Mouse (Mus musculus) spleen, adult 2 months (tissue): ENCODE measurements at regions not wholly inside any gene's neighbourhood (a gene's known extent, or its start where the extent isn't known, plus 50 kb on each side); places are given as distances from the start of the nearest gene placed in this dataset.

Experiments used
- DNase-seq, 2 experiments: peaks; one replicate each; pipeline versions ENCODE4 v3.0.0 to v3.0.0-alpha.2; 2012 to 2021; ENCODE audit warnings: low spot score in 2 of 2, low read depth in 1 of 2
- H3K27ac ChIP-seq: fragments of 200-500 bp; 2 replicates; pipeline ENCODE4 v1.5.1; 2012; ENCODE audit warnings: low read length, inconsistent platforms; ENCODE audit not compliant: insufficient read depth
- H3K27me3 ChIP-seq: fragments of 200-500 bp; 2 replicates; pipeline ENCODE4 v1.6.1; 2012; ENCODE audit warnings: mild to moderate bottlenecking, moderate library complexity, low read length, inconsistent platforms; ENCODE audit not compliant: control insufficient read depth, insufficient read depth
- H3K36me3 ChIP-seq: fragments of 200-500 bp; 2 replicates; pipeline ENCODE4 v1.6.1; 2012; ENCODE audit warnings: mild to moderate bottlenecking, low read length, inconsistent platforms; ENCODE audit not compliant: control insufficient read depth, insufficient read depth
- H3K4me1 ChIP-seq: fragments of 200-500 bp; 2 replicates; pipeline ENCODE4 v1.6.1; 2011; ENCODE audit warnings: inconsistent platforms; ENCODE audit not compliant: control insufficient read depth, insufficient read depth, insufficient read length
- H3K4me3 ChIP-seq: fragments of 200-500 bp; 2 replicates; pipeline ENCODE4 v1.5.1; 2011; ENCODE audit warnings: mild to moderate bottlenecking, inconsistent platforms; ENCODE audit not compliant: insufficient read depth, insufficient read length; ENCODE audit errors: extremely low read depth
- CTCF ChIP-seq: fragments of 200-500 bp; IDR thresholded peaks from 2 replicates; pipeline ENCODE4 v1.5.1; 2011; ENCODE audit warnings: mild to moderate bottlenecking, inconsistent platforms; ENCODE audit not compliant: insufficient read depth, insufficient read length, insufficient replicate concordance; ENCODE audit errors: extremely low read depth
- POLR2A ChIP-seq: fragments of 200-500 bp; IDR thresholded peaks from 2 replicates; pipeline ENCODE4 v1.6.1; 2011; ENCODE audit warnings: low read depth, low read length, inconsistent platforms
- WGBS: fragments of 180-500 bp; shearing (Covaris S2); methylation state at CpG from one replicate; pipeline ENCODE4 v1.1.7; 2018; 5-methylcytosine and 5-hydroxymethylcytosine counted together

DNA sequence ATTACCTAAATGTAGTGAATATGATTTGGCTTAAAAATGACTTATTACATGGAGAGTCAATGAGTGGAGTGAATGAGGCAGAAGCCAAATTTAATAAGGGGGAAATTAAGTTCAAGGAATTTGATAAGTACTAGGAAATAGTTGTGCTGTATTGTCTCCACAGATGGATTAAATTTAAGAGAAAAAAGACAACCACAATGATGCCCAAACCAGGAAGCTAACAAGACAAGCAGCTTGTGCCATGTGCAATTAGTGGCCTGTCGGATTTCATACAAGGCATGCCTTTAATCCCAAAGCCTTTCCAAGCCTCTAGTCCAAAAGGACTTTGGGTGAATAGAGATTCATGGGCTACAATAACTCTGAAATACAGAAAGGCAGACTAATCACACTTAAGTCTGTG is 883.3 kb downstream of the Adgrl2 start:
- DNase-seq: no peak
- Histone ChIP-seq H3K4me3 (no peak overlapping the region), H3K36me3 (no peaks in the 10 kb centered on the region), H3K4me1 (no peaks in the 10 kb centered on the region), H3K27ac (no peak overlapping the region), H3K27me3 (no peaks in the 10 kb centered on the region)
- TF ChIP-seq POLR2A: no peak
- TF ChIP-seq CTCF: no peak
- 85% methylated on average over 1 of the region's 1 CpGs for WGBS

DNA sequence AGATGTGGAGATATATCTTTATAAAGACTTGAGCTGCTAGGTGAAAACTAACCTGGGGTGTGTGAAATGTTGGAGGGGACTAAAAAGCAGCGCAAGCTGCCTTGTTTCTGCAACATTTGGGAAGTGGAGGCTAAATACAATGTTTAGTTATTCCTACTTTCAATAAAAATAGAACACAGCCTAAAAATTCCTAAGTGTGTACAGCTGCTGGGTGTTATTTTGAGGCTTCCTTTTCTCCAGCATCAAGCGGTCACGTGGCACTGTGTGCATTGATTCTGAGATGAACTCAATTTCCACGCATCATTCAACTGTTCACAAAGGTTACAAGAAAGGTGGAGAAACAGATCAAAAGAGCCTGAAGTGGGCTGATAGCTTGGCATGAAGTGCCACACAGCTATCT is 896.4 kb downstream of the Adgrl2 start:
- Histone ChIP-seq H3K27me3 (no peaks in the 10 kb centered on the region; the same call in 1 of the 2 replicates), H3K4me1 (no peaks in the 10 kb centered on the region), H3K4me3 (no peak overlapping the region), H3K36me3 (no peaks in the 10 kb centered on the region), H3K27ac (no peak overlapping the region)
- TF ChIP-seq CTCF (no peak), POLR2A (no peak)
- 91% methylated on average over 4 of the region's 4 CpGs for WGBS
- no peak for DNase-seq

- DNase-seq: no peak
- H3K4me3 ChIP-seq: no peak overlapping the region
- 78% methylated on average over 2 of the region's 2 CpGs for WGBS
- no peaks in the 10 kb centered on the region for H3K36me3 ChIP-seq
- no peaks in the 10 kb centered on the region for H3K4me1 ChIP-seq
- no peaks in the 10 kb centered on the region for H3K27me3 ChIP-seq
- H3K27ac ChIP-seq: no peak overlapping the region
- no peak for TF ChIP-seq CTCF
- no peak for TF ChIP-seq POLR2A
Measured at GRCm38 (mm10) chr3:148075841-148076240, 914.5 kb downstream of the Adgrl2 start.

DNA sequence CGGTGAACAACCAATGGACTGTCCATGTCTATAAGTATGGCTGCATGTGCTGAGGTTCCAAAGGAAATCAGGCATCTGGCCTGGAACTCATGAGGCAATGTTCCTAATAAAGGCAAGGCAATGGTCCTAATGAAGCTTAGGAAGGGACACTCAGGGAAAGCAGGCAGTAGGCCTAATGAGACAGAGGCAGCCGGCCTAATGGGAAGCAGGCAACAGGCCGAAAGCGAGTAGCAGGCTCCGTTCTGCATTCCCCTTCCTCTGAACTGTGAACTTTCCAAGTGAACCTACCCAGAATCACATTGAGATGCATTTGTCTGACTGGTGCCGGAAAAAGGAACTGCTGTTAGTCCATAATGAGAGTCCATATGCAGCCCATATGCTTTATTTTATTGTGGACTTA is 923.7 kb downstream of the Adgrl2 start:
- Histone ChIP-seq H3K27me3 (no peaks in the 10 kb centered on the region), H3K27ac (no peak overlapping the region), H3K36me3 (no peaks in the 10 kb centered on the region), H3K4me1 (no peaks in the 10 kb centered on the region), H3K4me3 (no peak overlapping the region)
- WGBS: 89% methylated on average over 6 of the region's 6 CpGs
- TF ChIP-seq CTCF (no peak), POLR2A (no peak)
- DNase-seq: no peak

DNA sequence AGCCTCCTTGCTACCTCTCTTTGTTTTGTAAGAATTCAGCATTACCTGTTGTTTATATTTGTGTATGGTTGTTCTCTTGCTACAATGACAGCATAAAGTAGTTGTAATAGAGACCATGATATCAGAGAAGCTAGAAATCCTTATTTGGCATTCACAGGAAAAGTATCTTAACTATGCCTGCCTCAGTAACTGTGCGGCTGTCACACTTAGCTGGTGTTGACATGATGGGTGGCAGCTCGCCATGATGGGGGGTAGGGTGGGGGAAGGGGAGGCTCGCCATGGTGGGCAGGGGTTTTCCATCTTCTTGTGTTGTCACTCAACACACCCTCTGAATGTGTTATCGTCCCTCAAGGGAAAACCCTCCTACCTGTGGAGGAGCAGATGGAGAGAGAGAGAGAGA is 934.3 kb downstream of the Adgrl2 start:
- TF ChIP-seq CTCF (no peak), POLR2A (no peak)
- WGBS: 85% methylated on average over 4 of the region's 4 CpGs
- DNase-seq: no peak
- Histone ChIP-seq H3K4me3 (no peak overlapping the region), H3K36me3 (no peaks in the 10 kb centered on the region), H3K27me3 (no peaks in the 10 kb centered on the region), H3K4me1 (no peaks in the 10 kb centered on the region), H3K27ac (no peak overlapping the region)

GRCm38 (mm10) chr3:148052516-148052915 is 937.8 kb downstream of the Adgrl2 start:
- whole genome bisulfite sequencing: 85% methylated on average over 5 of the region's 5 CpGs
- no peak overlapping the region for H3K27ac ChIP-seq
- no peaks in the 10 kb centered on the region for H3K4me1 ChIP-seq
- no peaks in the 10 kb centered on the region for H3K27me3 ChIP-seq
- no peak for DNase-seq
- H3K4me3 ChIP-seq: no peak overlapping the region
- H3K36me3 ChIP-seq: no peaks in the 10 kb centered on the region
- no peak for TF ChIP-seq POLR2A
- TF ChIP-seq CTCF: no peak

GRCm38 (mm10) chr3:148048247-148048646 is 942.1 kb downstream of the Adgrl2 start:
- H3K4me1 ChIP-seq: no peaks in the 10 kb centered on the region
- no peaks in the 10 kb centered on the region for H3K36me3 ChIP-seq
- DNase-seq: no peak
- H3K4me3 ChIP-seq: no peak overlapping the region
- no peaks in the 10 kb centered on the region for H3K27me3 ChIP-seq
- no peak overlapping the region for H3K27ac ChIP-seq
- 77% methylated on average over 2 of the region's 2 CpGs for WGBS
- no peak for TF ChIP-seq CTCF
- TF ChIP-seq POLR2A: no peak
